Mouse (Mus musculus) C2C12 (cell line): ENCODE data around the gene Rplp1.

Source experiments
- CTCF ChIP-seq: IDR thresholded peaks from one replicate; pipeline ENCODE4 v1.5.1; 2011; ENCODE audit not compliant: control insufficient read depth, insufficient read depth, insufficient read length
- MAX ChIP-seq: IDR thresholded peaks from one replicate; pipeline ENCODE4 v1.6.1; 2011; ENCODE audit warnings: mild to moderate bottlenecking, control low read depth
- MYOG ChIP-seq: IDR thresholded peaks from one replicate; pipeline ENCODE4 v1.6.1; 2011; ENCODE audit not compliant: control insufficient read depth, insufficient read length; ENCODE audit errors: extremely low read depth
- USF1 ChIP-seq: IDR thresholded peaks from one replicate; pipeline ENCODE4 v1.6.1; 2011; ENCODE audit warnings: low read depth, mild to moderate bottlenecking, control low read depth, moderate library complexity

- TF ChIP-seq USF1 (no peak), CTCF (no peak), MYOG (no peak), MAX (no peak)
Observed at GRCm38 (mm10) chr9:61919464-61919863, 5.1 kb upstream of the Rplp1 start.
